Mouse (Mus musculus): ENCODE measurements around the gene Dpy19l1. TPM values are rescaled to one million over a fixed set of nuclear protein-coding genes. Genes with fewer than 3 reads are reported as not detected.

Gene Dpy19l1
- polyA plus RNA-seq (2016; fragmentation: Nextera tagmentation; extraction: Ambion mirVana) = 9.4 and 21.2 TPM in 2 replicates

DNA sequence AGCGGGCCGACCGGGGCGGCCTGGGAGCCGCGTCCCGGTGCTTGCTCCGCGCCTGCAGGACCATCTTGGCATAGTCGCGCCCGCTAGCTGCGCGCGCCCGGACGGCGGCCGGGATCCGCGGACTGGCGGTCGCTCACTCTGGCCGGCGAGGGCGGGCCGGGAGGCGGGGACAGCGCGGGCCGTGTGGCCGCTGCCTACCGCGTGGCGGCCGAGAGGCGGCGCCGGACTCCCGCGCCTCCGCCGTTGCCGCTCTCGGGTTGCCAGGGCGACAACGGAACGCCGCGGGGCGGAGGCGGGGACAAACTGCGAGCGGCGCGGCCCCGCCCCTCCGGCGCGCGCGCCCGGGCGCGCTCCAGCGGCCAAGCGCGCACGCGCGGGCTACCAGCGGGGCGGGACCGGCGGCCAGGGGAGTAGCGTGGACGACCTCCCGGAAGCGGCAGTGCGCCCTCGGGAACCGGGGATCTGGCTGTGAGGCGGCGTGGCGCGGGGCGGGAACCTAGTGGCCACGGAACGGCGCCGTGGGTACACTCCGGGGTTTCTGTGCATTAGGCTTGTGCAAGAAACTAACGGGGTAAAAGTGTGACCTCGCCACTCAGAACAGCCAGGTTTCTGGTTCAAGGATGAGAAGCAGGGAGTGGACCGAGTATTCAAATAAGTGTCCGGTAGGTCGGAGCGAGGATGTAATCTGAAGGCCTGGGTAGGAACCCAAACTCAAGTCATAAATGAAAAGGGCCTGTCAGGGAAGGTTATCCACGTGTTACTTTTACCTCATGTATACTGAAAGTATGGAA lies at the start of gene Dpy19l1:
Gene Dpy19l1 (minus strand): TSS at position 74 of the 791 bp plus-strand sequence.
- peak; percentile 93 for ATAC-seq (ENCODE audit: insufficient number of reproducible peaks, insufficient read depth, low FRiP score, low TSS enrichment, low read depth)
- Histone ChIP-seq H3K27me3 (no peaks in the 10 kb centered on the region), H3K27ac (peak within 1 kb of the TSS; percentile 92), H3K9me3 (no peaks in the 10 kb centered on the region), H3K9ac (replicated peaks) (peak within 1 kb of the TSS; percentile 81), H3K4me1 (replicated peaks) (peaks cover 10% of the 10 kb centered on the region), H3K36me3 (no peaks in the 10 kb centered on the region), H3K4me2 (peak within 1 kb of the TSS; percentile 76), H3K4me3 (replicated peaks) (peak within 1 kb of the TSS; percentile 72)
- 0% methylated on average over 59 of the region's 99 CpGs for WGBS

- Histone ChIP-seq H3K4me2 (no peak overlapping the region), H3K4me1 (replicated peaks) (no peaks in the 10 kb centered on the region), H3K36me3 (no peaks in the 10 kb centered on the region), H3K27me3 (no peaks in the 10 kb centered on the region), H3K9me3 (no peaks in the 10 kb centered on the region), H3K27ac (no peak overlapping the region), H3K9ac (replicated peaks) (no peak overlapping the region), H3K4me3 (replicated peaks) (no peak overlapping the region)
- 48% methylated on average over 2 of the region's 2 CpGs for WGBS
- no peak for ATAC-seq (ENCODE audit: insufficient number of reproducible peaks, insufficient read depth, low FRiP score, low TSS enrichment, low read depth)
Observed at GRCm38 (mm10) chr9:24538159-24538558, 35.2 kb upstream of the Dpy19l1 start.

DNA sequence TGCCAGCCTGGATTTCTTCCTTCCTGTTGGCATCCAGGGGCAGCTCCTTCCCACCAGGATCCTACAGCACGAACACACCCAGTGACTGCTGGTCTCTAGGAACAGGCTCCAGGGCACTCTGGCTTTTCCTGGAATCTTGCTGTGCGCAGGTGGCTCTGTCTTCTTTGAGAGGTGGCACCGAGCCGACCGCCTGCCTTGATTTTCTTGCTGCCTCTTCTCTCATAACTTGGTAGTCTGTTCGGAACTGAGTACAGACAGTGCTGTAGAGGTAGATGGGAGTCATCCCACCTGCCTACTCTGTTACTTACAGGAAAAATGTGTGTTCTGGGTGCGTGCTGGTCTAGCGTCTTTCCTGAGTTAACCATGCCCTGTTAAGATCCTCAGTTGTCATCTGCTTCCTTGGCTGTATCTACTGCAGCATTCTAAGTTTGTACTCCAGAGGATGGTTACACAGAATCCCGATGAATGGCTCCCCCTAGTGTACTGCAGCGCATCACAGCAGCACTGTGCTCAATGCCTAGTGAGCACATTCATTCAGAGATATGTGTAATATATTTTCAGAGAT lies 13.7 kb upstream of the Dpy19l1 start:
- Histone ChIP-seq H3K4me1 (replicated peaks) (no peaks in the 10 kb centered on the region), H3K27ac (no peak overlapping the region), H3K4me3 (replicated peaks) (no peak overlapping the region), H3K4me2 (no peak overlapping the region), H3K9me3 (no peaks in the 10 kb centered on the region), H3K36me3 (no peaks in the 10 kb centered on the region), H3K9ac (replicated peaks) (no peak overlapping the region), H3K27me3 (no peaks in the 10 kb centered on the region)
- ATAC-seq (ENCODE audit: insufficient number of reproducible peaks, insufficient read depth, low FRiP score, low TSS enrichment, low read depth) = 0 out of 2 replicates have a peak, but pooled peaks have one; percentile 15
- 62% methylated on average over 10 of the region's 10 CpGs for WGBS

GRCm38 (mm10) chr9:24514078-24514469 lies 11.1 kb upstream of the Dpy19l1 start:
- no peak for ATAC-seq (ENCODE audit: insufficient number of reproducible peaks, insufficient read depth, low FRiP score, low TSS enrichment, low read depth)
- no peak overlapping the region for H3K4me2 ChIP-seq
- H3K9ac ChIP-seq (replicated peaks) = no peak overlapping the region
- WGBS = 70% methylated on average over 5 of the region's 5 CpGs
- no peak overlapping the region for H3K4me3 ChIP-seq (replicated peaks)
- H3K9me3 ChIP-seq = no peaks in the 10 kb centered on the region
- no peaks in the 10 kb centered on the region for H3K27me3 ChIP-seq
- no peaks in the 10 kb centered on the region for H3K36me3 ChIP-seq
- no peak overlapping the region for H3K27ac ChIP-seq
- no peaks in the 10 kb centered on the region for H3K4me1 ChIP-seq (replicated peaks)

GRCm38 (mm10) chr9:24513290-24514077 lies 10.5 kb upstream of the Dpy19l1 start:
- no peak overlapping the region for H3K4me2 ChIP-seq
- H3K36me3 ChIP-seq = no peaks in the 10 kb centered on the region
- H3K27me3 ChIP-seq = no peaks in the 10 kb centered on the region
- H3K27ac ChIP-seq = no peak overlapping the region
- no peak overlapping the region for H3K9ac ChIP-seq (replicated peaks)
- 72% methylated on average over 9 of the region's 9 CpGs for WGBS
- no peak for ATAC-seq (ENCODE audit: insufficient number of reproducible peaks, insufficient read depth, low FRiP score, low TSS enrichment, low read depth)
- H3K9me3 ChIP-seq = no peaks in the 10 kb centered on the region
- H3K4me1 ChIP-seq (replicated peaks) = no peaks in the 10 kb centered on the region
- no peak overlapping the region for H3K4me3 ChIP-seq (replicated peaks)

DNA sequence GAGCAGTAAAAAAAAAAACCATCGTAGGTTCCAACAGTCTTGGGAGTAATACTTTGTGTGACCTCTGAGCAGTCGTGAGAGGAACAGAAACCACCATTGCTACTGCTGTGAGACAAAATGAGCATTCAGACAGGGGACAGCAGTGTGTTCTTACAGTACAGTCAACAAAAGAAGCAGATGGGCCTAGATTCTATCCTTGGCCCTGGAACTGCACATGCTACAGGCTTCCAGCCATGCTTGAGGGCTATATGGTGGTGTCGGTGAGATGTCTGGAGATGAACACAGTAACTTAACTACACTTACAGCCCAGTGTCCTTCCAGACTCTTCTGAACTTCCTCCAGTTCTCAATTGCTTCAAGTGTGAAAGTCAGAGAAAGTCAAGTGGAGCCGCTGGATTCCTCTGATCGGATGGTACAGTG lies 9.2 kb upstream of the Dpy19l1 start:
- H3K9ac ChIP-seq (replicated peaks) = no peak overlapping the region
- no peak overlapping the region for H3K27ac ChIP-seq
- no peak for ATAC-seq (ENCODE audit: insufficient number of reproducible peaks, insufficient read depth, low FRiP score, low TSS enrichment, low read depth)
- H3K9me3 ChIP-seq = no peaks in the 10 kb centered on the region
- H3K4me3 ChIP-seq (replicated peaks) = no peak overlapping the region
- H3K4me1 ChIP-seq (replicated peaks) = no peaks in the 10 kb centered on the region
- H3K4me2 ChIP-seq = no peak overlapping the region
- H3K27me3 ChIP-seq = no peaks in the 10 kb centered on the region
- WGBS = 87% methylated on average over 5 of the region's 5 CpGs
- H3K36me3 ChIP-seq = no peaks in the 10 kb centered on the region

DNA sequence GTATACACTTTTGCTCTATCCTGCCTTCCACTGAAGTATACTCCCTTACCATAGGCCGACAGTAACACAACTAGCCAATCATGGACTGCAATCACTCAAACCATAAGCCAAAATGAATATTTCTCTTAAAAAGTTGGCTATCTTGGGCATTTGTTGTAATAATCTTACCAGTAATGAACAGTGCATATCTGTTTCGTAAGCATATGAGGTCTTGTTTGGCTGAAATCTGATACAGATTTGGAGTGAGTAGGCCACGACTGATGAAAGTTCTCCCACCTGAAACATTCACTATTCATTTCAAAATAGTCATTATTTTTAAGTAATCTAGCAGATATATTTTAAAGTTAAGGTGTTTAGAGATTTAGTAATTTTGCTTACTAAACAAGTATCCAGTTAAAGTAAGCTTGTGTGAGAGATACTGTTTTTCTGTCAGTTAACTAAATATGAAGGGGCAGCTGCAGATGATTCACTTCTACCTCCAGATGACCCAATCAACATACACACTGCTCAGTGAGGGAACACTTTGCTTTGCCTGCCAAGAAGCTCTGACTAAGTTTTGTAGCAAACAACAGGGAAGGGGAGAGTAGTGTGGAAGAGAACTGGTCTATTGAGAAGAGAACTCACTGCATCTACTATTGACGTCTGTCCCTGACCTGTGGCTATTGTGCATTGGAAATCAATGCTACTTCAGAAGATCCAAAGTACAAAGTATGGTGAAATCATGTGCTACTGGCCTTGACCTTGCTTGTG lies 8.6 kb upstream of the Dpy19l1 start:
- H3K4me2 ChIP-seq = no peak overlapping the region
- H3K36me3 ChIP-seq = no peaks in the 10 kb centered on the region
- 84% methylated on average over 4 of the region's 4 CpGs for WGBS
- ATAC-seq (ENCODE audit: insufficient number of reproducible peaks, insufficient read depth, low FRiP score, low TSS enrichment, low read depth) = no peak
- H3K4me3 ChIP-seq (replicated peaks) = no peak overlapping the region
- no peaks in the 10 kb centered on the region for H3K4me1 ChIP-seq (replicated peaks)
- no peak overlapping the region for H3K27ac ChIP-seq
- H3K27me3 ChIP-seq = no peaks in the 10 kb centered on the region
- H3K9me3 ChIP-seq = no peaks in the 10 kb centered on the region
- H3K9ac ChIP-seq (replicated peaks) = no peak overlapping the region

GRCm38 (mm10) chr9:24508880-24509279 lies 5.9 kb upstream of the Dpy19l1 start:
- Histone ChIP-seq H3K27me3 (no peaks in the 10 kb centered on the region), H3K9me3 (no peaks in the 10 kb centered on the region), H3K36me3 (no peaks in the 10 kb centered on the region), H3K27ac (no peak overlapping the region), H3K4me3 (replicated peaks) (no peak overlapping the region), H3K9ac (replicated peaks) (no peak overlapping the region), H3K4me1 (replicated peaks) (no peaks in the 10 kb centered on the region), H3K4me2 (no peak overlapping the region)
- ATAC-seq (ENCODE audit: insufficient number of reproducible peaks, insufficient read depth, low FRiP score, low TSS enrichment, low read depth) = no peak
- WGBS = 87% methylated on average over 4 of the region's 4 CpGs

GRCm38 (mm10) chr9:24506510-24506909 lies 3.6 kb upstream of the Dpy19l1 start:
- ATAC-seq (ENCODE audit: insufficient number of reproducible peaks, insufficient read depth, low FRiP score, low TSS enrichment, low read depth) = no peak
- H3K9me3 ChIP-seq = no peaks in the 10 kb centered on the region
- no peaks in the 10 kb centered on the region for H3K27me3 ChIP-seq

DNA sequence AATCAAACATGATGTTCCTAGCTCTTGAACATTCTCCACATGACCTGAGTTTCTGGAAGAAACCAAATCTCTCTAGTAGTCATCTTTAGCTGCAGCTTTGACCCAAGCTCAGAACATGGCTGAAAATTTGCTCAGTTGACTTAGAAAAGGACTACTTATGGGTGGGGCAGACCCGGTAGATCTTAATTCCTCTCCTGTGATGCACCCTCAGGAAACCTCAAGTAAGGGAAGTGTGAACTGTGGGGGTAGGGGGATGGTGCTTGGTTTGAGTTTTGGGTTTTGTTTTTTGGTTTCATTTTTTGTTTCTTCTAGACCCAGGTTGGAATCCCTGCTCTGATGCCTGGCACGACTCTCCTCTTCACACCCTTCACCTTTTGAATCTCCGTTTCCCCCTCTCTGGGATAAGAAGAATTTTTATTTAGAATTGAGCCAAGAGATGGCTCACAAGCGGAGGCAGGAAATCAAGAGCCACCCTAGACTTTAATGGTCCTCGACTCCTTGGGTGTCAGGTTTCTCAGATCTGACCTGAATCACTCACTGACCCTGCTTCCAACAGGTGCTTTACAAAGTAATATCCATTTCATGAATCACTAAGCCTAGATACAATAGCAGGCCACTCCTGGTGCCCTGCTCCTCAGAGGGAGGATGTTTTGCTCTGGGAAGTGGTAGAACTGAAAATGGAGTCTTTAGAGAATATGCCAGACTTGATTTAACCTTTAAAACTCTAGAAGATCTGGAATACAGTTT lies 2.2 kb upstream of the Dpy19l1 start:
- Histone ChIP-seq H3K36me3 (no peaks in the 10 kb centered on the region), H3K27me3 (no peaks in the 10 kb centered on the region), H3K9me3 (no peaks in the 10 kb centered on the region), H3K4me3 (replicated peaks) (no peak overlapping the region), H3K4me1 (replicated peaks) (peaks cover 10% of the 10 kb centered on the region), H3K4me2 (no peak overlapping the region), H3K9ac (replicated peaks) (no peak overlapping the region), H3K27ac (no peak overlapping the region)
- WGBS = 52% methylated on average over 5 of the region's 5 CpGs
- ATAC-seq (ENCODE audit: insufficient number of reproducible peaks, insufficient read depth, low FRiP score, low TSS enrichment, low read depth) = no peak

More at GRCm38 (mm10) chr9:24506510-24506909, 3.6 kb upstream of the Dpy19l1 start:
- Histone ChIP-seq H3K27ac (no peak overlapping the region), H3K4me2 (no peak overlapping the region), H3K4me1 (replicated peaks) (peaks cover 4% of the 10 kb centered on the region), H3K4me3 (replicated peaks) (no peak overlapping the region), H3K9ac (replicated peaks) (no peak overlapping the region), H3K36me3 (no peaks in the 10 kb centered on the region)
